Mouse (Mus musculus): Measurements from ENCODE around the gene Adprhl1.
A peak's percentile ranks its signal among the peaks of the same experiment; 100 is the strongest.

The Adprhl1 gene

GRCm38 (mm10) chr8:13254019-13254418, at the start of gene Adprhl1:
TSS of gene Adprhl1 (minus strand) at chr8:13254162.
- peak; percentile 18 to 25 for DNase-seq (ENCODE audit: low spot score in 2 of 2)

GRCm38 (mm10) chr8:13301036-13301435, 47.1 kb upstream of the Adprhl1 start:
- no peak for DNase-seq (ENCODE audit: low spot score in 2 of 2)

GRCm38 (mm10) chr8:13299571-13299970, 45.6 kb upstream of the Adprhl1 start:
- no peak for DNase-seq (ENCODE audit: low spot score in 2 of 2)

GRCm38 (mm10) chr8:13293677-13294470, 39.9 kb upstream of the Adprhl1 start:
- DNase-seq (ENCODE audit: low spot score in 2 of 2), result no peak

GRCm38 (mm10) chr8:13292364-13292763, 38.4 kb upstream of the Adprhl1 start:
- peak; percentile 48 to 58 for DNase-seq (ENCODE audit: low spot score in 2 of 2)

- no peak for DNase-seq (ENCODE audit: low spot score in 2 of 2)
Observed at GRCm38 (mm10) chr8:13288646-13289045, 34.7 kb upstream of the Adprhl1 start.

GRCm38 (mm10) chr8:13287692-13288623, 34.0 kb upstream of the Adprhl1 start, which contains the start of the genes Dcun1d2 and Tmco3:
TSS of gene Dcun1d2 (minus strand) at chr8:13288131.
TSS of gene Tmco3 (plus strand) at chr8:13288190.
- peak; percentile 91 to 95 for DNase-seq (ENCODE audit: low spot score in 2 of 2)

GRCm38 (mm10) chr8:13287304-13287691, 33.3 kb upstream of the Adprhl1 start:
- peak; percentile 89 for DNase-seq (ENCODE audit: low spot score in 2 of 2)

GRCm38 (mm10) chr8:13283200-13283599, 29.2 kb upstream of the Adprhl1 start:
- DNase-seq (ENCODE audit: low spot score in 2 of 2), result no peak

GRCm38 (mm10) chr8:13276941-13277447, 23.0 kb upstream of the Adprhl1 start:
- no peak for DNase-seq (ENCODE audit: low spot score in 2 of 2)

GRCm38 (mm10) chr8:13272834-13273233, 18.9 kb upstream of the Adprhl1 start:
- no peak for DNase-seq (ENCODE audit: low spot score in 2 of 2)

- no peak for DNase-seq (ENCODE audit: low spot score in 2 of 2)
Observed at GRCm38 (mm10) chr8:13267566-13267965, 13.6 kb upstream of the Adprhl1 start.

GRCm38 (mm10) chr8:13263376-13263775, 9.4 kb upstream of the Adprhl1 start:
- no peak for DNase-seq (ENCODE audit: low spot score in 2 of 2)

- no peak for DNase-seq (ENCODE audit: low spot score in 2 of 2)
Observed at GRCm38 (mm10) chr8:13253413-13253812, 549 bp downstream of the Adprhl1 start.

- no peak for DNase-seq (ENCODE audit: low spot score in 2 of 2)
Observed at GRCm38 (mm10) chr8:13252837-13253236, 1.1 kb downstream of the Adprhl1 start.

- no peak for DNase-seq (ENCODE audit: low spot score in 2 of 2)
Observed at GRCm38 (mm10) chr8:13244343-13244880, 9.6 kb downstream of the Adprhl1 start.

- DNase-seq (ENCODE audit: low spot score in 2 of 2), result no peak
Observed at GRCm38 (mm10) chr8:13242985-13243870, 10.7 kb downstream of the Adprhl1 start.

GRCm38 (mm10) chr8:13240691-13241090, 13.3 kb downstream of the Adprhl1 start:
- DNase-seq (ENCODE audit: low spot score in 2 of 2), result no peak

GRCm38 (mm10) chr8:13240055-13240454, 13.9 kb downstream of the Adprhl1 start:
- DNase-seq (ENCODE audit: low spot score in 2 of 2), result no peak

GRCm38 (mm10) chr8:13234803-13235202, 19.2 kb downstream of the Adprhl1 start:
- DNase-seq (ENCODE audit: low spot score in 2 of 2), result no peak

- no peak for DNase-seq (ENCODE audit: low spot score in 2 of 2)
Observed at GRCm38 (mm10) chr8:13230471-13230870, 23.5 kb downstream of the Adprhl1 start.

Data from urinary bladder, adult 18-20 months (tissue).